Mouse (Mus musculus): ENCODE data around the gene Fam122a.

- no peak for TF ChIP-seq GATA1 (IDR thresholded peaks at IDR 0.05; ENCODE audit: low read length)
- no peak for TF ChIP-seq TAL1 (IDR thresholded peaks at IDR 0.05; ENCODE audit: low read length)
These were observed 5.6 kb downstream of the Fam122a start for GRCm38 (mm10) chr19:24471538-24471937.

All from erythroblast, embryonic 14.5 days (primary cell).